Mouse (Mus musculus): ENCODE measurements around the gene Gm47841.

Gm47841 gene

DNA sequence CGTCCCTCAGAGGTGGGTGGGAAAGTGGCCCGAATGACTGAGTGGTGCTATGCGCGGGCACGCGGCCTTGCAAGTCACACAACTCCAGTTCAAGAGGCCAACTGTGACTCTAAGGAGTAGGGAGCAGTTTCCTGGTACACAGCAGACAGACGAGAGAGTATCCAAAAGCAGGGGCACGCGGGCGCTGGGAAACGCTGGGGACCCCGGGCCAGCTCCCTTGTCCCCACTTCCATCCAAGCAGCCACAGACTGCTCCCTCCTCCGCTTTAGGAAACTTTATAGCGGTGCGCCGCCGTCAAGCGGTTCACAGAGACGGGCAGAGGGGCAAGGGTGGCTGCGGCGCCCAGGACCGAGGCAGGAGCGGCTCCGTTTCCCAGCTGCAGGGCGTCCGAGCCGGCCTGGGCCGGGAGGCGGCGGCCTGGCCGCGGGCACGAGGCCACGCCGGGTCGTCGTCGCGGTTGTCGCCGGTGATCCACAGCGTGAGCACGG is 1.1 kb downstream of the Gm47841 start:
- intact Hi-C loops (cut with DNase I): loop anchor here (5.0 kb wide), 1 partner anchor 289 kb away; no protein-coding TSS in a partner anchor

GRCm38 (mm10) chr15:101044531-101044930 is 2.7 kb downstream of the Gm47841 start:
- intact Hi-C loops (cut with DNase I): no loop called here

- intact Hi-C loops (cut with DNase I): no loop called here
Observed at GRCm38 (mm10) chr15:101042613-101043012, 4.6 kb downstream of the Gm47841 start.

GRCm38 (mm10) chr15:101041966-101042365 is 5.2 kb downstream of the Gm47841 start:
- intact Hi-C loops (cut with DNase I): no loop called here

DNA sequence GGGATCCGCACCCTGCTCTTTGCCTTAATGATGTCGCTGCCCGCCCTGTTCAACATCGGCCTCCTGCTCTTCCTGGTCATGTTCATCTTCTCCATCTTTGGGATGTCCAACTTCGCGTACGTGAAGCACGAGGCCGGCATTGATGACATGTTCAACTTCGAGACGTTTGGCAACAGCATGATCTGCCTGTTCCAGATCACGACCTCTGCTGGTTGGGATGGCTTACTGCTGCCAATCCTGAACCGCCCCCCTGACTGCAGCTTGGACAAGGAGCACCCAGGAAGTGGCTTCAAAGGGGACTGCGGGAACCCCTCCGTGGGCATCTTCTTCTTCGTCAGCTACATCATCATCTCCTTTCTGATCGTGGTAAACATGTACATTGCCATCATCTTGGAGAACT is 7.5 kb downstream of the Gm47841 start:
- intact Hi-C loops (cut with DNase I): no loop called here

DNA sequence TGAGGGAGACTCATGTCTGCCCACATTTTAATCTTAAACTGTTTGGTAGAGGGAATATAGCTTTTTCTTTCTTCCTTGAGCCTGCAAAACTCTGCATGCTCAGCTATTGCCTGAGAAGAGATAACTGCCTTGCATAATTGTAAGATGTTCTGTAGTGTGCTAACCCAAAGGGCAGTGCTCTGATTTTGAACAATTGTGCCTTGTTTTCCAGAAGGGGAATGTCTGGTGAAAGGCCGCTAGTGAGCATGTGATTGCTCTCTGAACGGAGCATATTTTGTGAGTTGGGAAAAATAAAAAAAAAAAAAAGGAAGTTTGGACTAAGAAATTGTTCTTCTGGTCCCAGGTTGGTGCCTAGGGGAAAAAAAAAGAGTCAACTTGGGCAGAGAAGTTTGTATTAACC is 18.2 kb downstream of the Gm47841 start:
- intact Hi-C loops (cut with DNase I): no loop called here

- intact Hi-C loops (cut with DNase I): no loop called here
Observed at GRCm38 (mm10) chr15:101011352-101011751, 35.8 kb downstream of the Gm47841 start.

GRCm38 (mm10) chr15:101008386-101009010 is 38.7 kb downstream of the Gm47841 start:
- intact Hi-C loops (cut with DNase I): no loop called here

- intact Hi-C loops (cut with DNase I): no loop called here
Observed at GRCm38 (mm10) chr15:101007236-101007635, 40.0 kb downstream of the Gm47841 start.

DNA sequence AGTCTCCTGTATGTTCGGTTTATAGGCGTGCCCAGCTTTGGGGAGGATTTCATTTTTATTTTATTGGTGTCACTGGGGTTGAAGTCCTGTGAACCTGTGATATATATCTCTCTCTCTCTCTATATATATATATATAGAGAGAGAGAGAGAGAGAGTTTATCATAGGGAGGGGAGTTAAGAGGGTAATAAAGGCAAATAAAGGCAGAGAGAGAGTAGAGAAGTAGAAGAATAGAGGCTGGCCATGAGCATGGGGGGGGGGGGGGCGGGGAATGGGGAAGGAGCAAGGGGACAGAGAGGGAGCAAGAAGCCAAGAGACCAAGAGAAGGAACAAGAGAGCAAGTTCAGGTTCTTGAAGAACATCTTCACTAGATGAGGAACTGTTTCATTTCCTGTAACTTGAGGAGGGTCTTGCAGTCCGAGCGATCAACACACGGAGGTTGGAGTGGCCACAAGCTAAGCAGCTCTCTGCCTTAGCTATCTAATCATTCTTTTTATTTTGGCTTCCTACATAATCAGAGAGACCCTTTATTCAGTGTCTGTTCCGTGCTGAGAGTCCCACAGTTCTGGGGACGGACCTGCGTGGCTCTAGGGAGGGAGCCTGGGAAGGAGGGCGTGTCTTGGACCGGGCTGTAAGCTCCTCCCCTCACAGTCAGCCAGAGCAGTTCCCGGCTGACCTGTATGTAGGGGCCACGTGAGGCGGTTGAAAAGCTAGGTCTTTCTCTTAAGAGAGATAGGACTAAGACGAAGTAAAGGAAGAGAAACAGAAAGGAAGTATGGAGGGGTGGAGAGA is 40.8 kb downstream of the Gm47841 start:
- intact Hi-C loops (cut with DNase I): no loop called here

- intact Hi-C loops (cut with DNase I): no loop called here
Observed at GRCm38 (mm10) chr15:101005717-101006116, 41.5 kb downstream of the Gm47841 start.

- intact Hi-C loops (cut with DNase I): no loop called here
Observed at GRCm38 (mm10) chr15:101004538-101004937, 42.7 kb downstream of the Gm47841 start.

DNA sequence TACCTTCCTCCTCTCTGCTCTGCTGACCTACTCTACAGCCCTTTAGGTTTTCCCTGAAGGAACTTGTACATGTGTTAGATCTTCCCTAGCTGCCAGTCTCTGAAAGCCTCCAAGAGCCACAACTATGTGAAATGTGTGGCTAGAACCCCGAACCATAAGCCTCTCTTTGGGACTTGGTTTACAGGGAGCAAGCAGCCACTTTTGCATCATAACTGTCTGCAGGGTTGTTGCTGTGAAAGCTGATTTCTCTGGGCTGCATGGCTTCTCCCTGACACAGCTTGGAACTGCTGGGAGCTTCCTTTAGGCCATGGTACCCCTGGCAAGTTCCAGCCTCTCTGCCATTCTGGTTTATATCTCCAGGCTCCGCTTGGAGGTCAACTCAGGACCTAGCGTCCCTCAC is 44.7 kb downstream of the Gm47841 start:
- intact Hi-C loops (cut with DNase I): no loop called here

DNA sequence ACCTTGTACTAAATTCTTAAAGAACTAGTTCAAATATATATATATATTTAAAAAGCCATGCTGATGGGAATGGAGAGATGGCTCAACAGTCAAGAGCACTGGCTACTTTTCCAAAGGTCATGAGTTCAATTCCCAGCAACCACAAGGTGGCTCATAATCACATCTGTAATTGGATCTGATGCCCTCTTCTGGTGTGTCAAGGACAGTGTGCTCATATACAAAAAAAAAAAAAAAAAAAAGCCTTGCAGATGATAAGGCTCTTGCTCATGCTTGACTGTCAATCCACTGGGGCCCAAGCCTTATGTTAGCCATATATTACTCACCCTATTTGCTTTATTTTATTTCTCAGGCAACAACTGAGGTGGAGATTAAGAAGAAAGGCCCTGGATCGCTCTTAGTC is 45.5 kb downstream of the Gm47841 start:
- intact Hi-C loops (cut with DNase I): no loop called here

DNA sequence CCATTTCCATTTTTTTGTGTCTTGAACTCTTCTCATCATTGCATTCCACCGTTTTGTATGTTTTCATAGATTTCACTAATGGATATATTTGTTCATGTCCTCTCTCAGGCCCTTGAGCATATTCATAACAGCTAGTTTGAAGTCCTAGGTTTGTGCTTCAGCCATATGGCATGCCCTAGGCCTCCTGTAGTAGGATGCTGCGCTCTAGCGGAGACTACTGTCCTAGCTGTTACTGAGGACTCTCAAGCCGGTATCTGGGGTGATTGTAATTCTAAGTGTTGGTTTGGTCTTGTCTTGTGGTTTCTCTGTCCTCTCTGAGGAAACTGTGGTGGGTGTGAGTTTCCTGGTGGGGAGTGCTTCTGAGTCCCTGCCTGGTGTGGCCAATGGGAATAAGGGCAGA is 50.1 kb downstream of the Gm47841 start:
- intact Hi-C loops (cut with DNase I): no loop called here

All from adrenal gland (tissue).